Mouse (Mus musculus) ovary, postnatal 36 days (tissue): ENCODE results near the gene Negr1.

Experiments used
- DNase-seq: peaks from one replicate; pipeline ENCODE4 v3.0.0; 2022; ENCODE audit warnings: low spot score, mixed read lengths

Negr1 gene

GRCm38 (mm10) chr3:156903925-156904576 lies 342.5 kb downstream of the Negr1 start:
- DNase-seq = no peak

- DNase-seq = no peak
These were observed 351.2 kb downstream of the Negr1 start for GRCm38 (mm10) chr3:156912816-156913215.

- no peak for DNase-seq
These were observed 359.8 kb downstream of the Negr1 start for GRCm38 (mm10) chr3:156921369-156921768.

- DNase-seq = no peak
These were observed 361.6 kb downstream of the Negr1 start for GRCm38 (mm10) chr3:156923159-156923558.

GRCm38 (mm10) chr3:156925102-156925501 lies 363.5 kb downstream of the Negr1 start:
- no peak for DNase-seq

- DNase-seq = no peak
These were observed 366.9 kb downstream of the Negr1 start for GRCm38 (mm10) chr3:156928396-156929061.

GRCm38 (mm10) chr3:156929062-156929397 lies 367.4 kb downstream of the Negr1 start:
- DNase-seq = no peak

GRCm38 (mm10) chr3:156929677-156930440 lies 368.3 kb downstream of the Negr1 start:
- no peak for DNase-seq

GRCm38 (mm10) chr3:156931011-156931410 lies 369.4 kb downstream of the Negr1 start:
- no peak for DNase-seq

GRCm38 (mm10) chr3:156931540-156931939 lies 369.9 kb downstream of the Negr1 start:
- DNase-seq = no peak

- DNase-seq = no peak
These were observed 373.2 kb downstream of the Negr1 start for GRCm38 (mm10) chr3:156934778-156935290.

- no peak for DNase-seq
These were observed 385.8 kb downstream of the Negr1 start for GRCm38 (mm10) chr3:156947404-156947803.

GRCm38 (mm10) chr3:156952970-156953369 lies 391.4 kb downstream of the Negr1 start:
- no peak for DNase-seq

GRCm38 (mm10) chr3:156955094-156955493 lies 393.5 kb downstream of the Negr1 start:
- DNase-seq = no peak

- DNase-seq = no peak
These were observed 397.0 kb downstream of the Negr1 start for GRCm38 (mm10) chr3:156958640-156959039.

- DNase-seq = no peak
These were observed 407.2 kb downstream of the Negr1 start for GRCm38 (mm10) chr3:156968764-156969163.

- DNase-seq = no peak
These were observed 409.5 kb downstream of the Negr1 start for GRCm38 (mm10) chr3:156971104-156971503.

- no peak for DNase-seq
These were observed 415.2 kb downstream of the Negr1 start for GRCm38 (mm10) chr3:156976816-156977215.

GRCm38 (mm10) chr3:156980042-156980716 lies 418.6 kb downstream of the Negr1 start:
- DNase-seq = no peak

GRCm38 (mm10) chr3:156982102-156982501 lies 420.5 kb downstream of the Negr1 start:
- no peak for DNase-seq

GRCm38 (mm10) chr3:156987113-156987512 lies 425.5 kb downstream of the Negr1 start:
- no peak for DNase-seq

- DNase-seq = no peak
These were observed 430.6 kb downstream of the Negr1 start for GRCm38 (mm10) chr3:156992171-156992570.
